Mouse (Mus musculus) CD4-positive, CD25-positive, alpha-beta regulatory T cell, adult 4 months (primary cell): ENCODE data around the gene Pithd1. TPM values are rescaled to one million over a fixed set of nuclear protein-coding genes. Genes with fewer than 3 reads are reported as not detected.
A peak's percentile ranks its signal among the peaks of the same experiment; 100 is the strongest.

Source experiments
- ATAC-seq: one replicate; pipeline ENCODE4 v1.8.0; 2017
- polyA plus RNA-seq, 2 experiments: library from polyadenylated mRNA; unstranded; fragments of 100-300 nt; shearing (Covaris generic); gene quantifications; one replicate each; pipeline ENCODE4 v1.2.1; 2017

Gene Pithd1
- 1 to 10 TPM; 9.3 to 9.7 TPM for polyA plus RNA-seq

GRCm38 (mm10) chr4:135986943-135987710 lies at the start of gene Pithd1:
Gene Pithd1, minus strand, starts transcription at chr4:135987264.
- ATAC-seq: peak; percentile 85

GRCm38 (mm10) chr4:136035078-136035477 lies 48.0 kb upstream of the Pithd1 start:
- ATAC-seq: no peak

DNA sequence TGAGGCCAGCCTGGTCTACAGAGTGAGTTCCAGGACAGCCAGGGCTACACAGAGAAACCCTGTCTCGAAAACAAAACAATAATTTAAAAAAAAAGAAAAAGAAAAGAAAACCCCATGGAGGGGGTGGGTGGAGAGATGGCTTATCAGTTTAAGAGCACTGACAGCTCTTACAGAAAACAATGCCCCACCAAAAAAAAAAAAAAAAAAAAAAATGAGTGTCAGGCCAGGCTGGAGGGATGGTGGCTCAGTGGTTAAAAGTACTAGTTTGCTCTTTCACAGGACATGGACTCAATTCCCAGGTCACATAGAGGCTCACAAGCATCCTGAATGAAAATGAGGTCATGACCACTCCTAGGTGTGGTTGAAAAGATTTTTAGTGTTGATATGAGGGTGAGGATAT lies 46.2 kb upstream of the Pithd1 start:
- no peak for ATAC-seq

DNA sequence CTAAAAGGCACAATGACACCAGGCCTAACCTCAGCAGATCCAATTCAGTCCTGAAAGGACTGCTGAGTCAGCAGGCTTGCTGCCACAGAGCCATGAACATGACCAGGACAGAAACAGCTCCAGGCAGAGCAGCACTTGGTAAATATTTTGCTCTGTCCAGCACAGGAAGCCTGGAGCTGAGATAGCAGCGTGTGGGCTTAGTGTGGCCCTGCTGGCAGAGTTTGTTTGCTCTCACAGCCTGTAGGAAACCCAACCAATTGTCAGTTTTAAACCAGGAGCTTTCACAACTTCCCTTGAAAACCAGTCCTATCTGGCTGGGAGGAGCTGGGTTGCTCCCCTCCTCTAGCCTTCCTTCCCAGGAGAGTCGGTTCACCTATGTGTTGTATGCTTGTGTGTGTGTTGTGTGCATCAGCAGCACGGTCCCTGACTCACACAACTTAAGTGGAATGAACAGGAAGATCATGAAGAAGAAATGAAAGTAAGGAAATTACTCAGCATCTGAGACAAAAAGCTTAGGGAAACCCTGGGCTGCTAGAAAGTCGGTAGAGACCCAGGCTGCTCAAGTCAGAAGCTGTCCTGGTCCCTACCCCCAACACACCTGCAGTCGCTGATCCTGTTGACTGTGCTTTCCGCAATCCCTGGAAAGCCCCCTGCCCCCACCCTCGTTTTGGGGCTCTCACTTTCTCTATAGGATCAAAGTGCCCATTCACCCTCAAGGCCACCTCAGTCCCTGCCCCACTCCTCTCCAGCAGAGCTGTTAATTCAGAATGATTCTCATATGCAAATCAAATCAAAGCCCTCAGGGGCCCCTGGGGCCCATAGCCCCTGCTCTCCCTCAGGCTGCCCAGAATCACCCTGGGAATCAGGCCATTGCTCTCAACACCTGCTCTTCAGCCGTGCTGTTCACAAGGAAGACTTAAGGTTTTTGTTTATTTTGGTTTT lies 44.2 kb upstream of the Pithd1 start:
- peak; percentile 60 for ATAC-seq

DNA sequence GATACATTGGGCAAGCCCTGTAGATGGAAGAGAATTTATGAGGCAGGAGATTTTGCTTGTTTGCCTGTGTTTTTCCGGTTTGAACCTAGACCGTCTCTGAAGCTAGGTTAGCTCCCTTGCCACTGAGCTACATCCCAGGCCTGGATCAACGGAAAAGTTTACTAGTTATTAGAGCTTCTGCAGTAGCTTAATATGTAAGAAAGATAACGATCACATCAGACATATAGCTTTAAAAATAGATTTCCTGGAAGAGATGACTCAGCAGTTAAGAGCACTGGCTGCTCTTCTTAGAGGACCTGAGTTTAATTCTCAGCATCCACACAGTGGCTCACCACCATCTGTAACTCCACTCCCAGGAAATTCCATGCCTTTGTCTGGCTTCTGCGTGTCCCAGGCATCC lies 41.6 kb upstream of the Pithd1 start:
- ATAC-seq: peak; percentile 55

- ATAC-seq: peak; percentile 40
Observed at GRCm38 (mm10) chr4:136028132-136028564, 41.1 kb upstream of the Pithd1 start.

DNA sequence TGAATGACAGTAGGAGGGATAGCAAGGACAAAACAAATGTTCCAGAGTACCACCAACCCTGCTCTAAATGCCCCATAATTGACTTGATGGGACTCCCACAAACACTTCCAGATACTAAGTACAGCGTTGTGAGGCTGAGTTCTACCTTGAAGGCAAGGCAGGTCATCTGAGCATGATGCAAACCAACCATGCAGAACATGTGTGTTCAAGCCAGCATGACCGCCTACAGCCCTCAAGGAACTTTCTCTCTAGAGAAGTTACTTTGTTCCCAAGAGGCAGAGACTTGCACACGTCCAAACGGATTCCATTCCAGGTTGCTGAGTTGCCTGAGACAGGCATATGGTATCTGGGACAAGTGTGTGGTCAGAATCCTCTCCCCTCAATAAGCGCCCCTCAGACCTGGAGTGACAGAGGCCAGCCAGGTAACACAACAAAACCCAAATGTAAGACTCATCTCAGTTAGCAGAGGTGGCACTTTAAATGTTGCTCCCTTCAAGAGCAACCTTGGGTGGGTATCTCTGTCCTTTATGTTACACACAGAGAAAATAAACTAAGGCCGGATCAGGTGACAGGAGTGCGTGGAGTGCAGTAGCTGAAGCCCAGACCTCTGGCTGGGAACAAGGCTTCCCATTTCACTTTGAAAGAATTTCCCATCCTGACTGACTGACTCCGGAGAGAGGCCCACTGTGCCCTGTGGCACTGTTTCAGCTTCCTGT lies 40.5 kb upstream of the Pithd1 start:
- ATAC-seq: no peak

GRCm38 (mm10) chr4:136025350-136025749 lies 38.3 kb upstream of the Pithd1 start:
- ATAC-seq: no peak

DNA sequence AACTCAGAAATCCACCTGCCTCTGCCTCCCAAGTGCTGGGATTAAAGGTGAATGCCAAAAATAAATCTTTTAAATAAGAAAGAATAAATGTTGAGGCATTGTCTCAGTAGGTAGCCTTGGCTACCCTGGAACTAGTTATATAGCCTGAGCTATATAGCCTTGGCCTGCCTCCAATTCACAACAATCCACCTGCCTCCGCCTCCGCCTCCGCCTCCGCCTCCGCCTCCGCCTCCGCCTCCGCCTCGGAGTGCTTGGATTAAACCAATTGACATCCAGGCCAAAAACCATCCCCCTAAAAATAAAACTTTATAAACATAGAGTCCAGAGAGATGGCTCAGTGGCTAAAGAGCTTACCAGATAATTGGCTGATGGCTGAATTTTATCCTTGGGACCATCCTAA lies 35.9 kb upstream of the Pithd1 start:
- ATAC-seq: no peak

GRCm38 (mm10) chr4:136021549-136022047 lies 34.5 kb upstream of the Pithd1 start, which contains the start of gene Eloa:
Gene Eloa, minus strand, starts transcription at chr4:136021763.
- ATAC-seq: peak; percentile 100

DNA sequence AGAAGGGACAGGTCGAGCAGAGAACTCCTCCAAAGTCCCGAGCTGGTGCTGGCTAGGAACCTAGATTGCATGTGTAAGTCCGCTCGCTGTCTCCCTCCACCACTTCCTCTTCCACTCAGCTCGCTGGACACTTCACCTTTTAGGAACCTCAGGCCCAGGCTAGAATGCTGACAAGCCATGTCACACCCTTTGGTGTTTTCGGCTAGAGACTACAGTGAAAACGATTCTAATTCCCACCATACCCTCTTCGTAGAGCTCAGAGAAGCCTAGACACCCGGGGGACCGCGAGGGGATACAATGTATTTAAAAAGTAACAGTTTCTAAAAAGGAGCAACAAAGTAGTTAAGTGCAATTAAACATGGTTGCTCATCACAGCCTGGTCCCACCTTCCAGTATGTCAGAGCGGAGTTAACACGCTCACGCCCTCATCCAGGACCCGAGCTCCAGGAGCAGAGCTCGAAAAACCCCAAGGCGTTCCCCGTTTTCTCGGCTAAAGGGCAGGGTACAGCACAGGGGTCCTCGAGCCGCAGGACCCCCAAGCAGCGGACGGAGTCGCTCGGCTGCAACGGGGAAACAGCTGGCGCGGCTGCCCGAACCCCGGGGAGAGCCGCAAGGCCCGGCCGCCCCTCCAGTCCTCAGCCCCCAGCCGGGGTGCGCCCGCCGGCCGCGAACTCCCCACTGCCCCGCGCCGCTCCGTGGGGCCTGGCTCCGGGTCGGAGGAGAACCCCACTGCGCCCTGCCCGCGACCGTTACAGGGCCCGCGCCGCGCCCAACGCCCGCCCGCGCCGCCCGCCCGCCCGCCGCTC lies 33.9 kb upstream of the Pithd1 start:
- ATAC-seq: no peak

GRCm38 (mm10) chr4:136016059-136016602 lies 29.1 kb upstream of the Pithd1 start:
- peak; percentile 74 for ATAC-seq

GRCm38 (mm10) chr4:136010586-136010985 lies 23.5 kb upstream of the Pithd1 start:
- no peak for ATAC-seq

- ATAC-seq: no peak
Observed at GRCm38 (mm10) chr4:136008782-136009447, 21.9 kb upstream of the Pithd1 start.

DNA sequence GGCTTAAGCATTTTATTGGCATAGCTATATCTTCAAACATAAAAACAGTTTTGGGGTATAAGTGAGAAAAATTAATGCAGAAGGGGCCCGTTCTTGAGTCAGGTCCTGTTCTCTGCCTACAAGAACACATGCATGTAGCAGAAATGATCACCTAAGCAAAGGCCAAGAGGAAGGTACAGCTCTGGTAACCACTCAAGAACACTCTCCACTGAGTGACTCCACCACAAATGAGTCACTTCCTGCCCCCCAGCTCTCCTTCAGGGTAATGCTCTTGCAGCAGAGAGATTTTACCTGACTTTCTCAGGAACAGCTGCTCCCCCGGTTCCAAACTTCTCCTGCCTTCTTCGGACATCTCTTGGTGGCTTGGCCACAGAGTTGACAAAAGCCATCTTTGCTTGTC lies 19.8 kb upstream of the Pithd1 start:
- peak; percentile 92 for ATAC-seq

- ATAC-seq: no peak
Observed at GRCm38 (mm10) chr4:136004921-136005320, 17.9 kb upstream of the Pithd1 start.

- ATAC-seq: no peak
Observed at GRCm38 (mm10) chr4:136004107-136004675, 17.1 kb upstream of the Pithd1 start.

- no peak for ATAC-seq
Observed at GRCm38 (mm10) chr4:135995118-135995517, 8.1 kb upstream of the Pithd1 start.

DNA sequence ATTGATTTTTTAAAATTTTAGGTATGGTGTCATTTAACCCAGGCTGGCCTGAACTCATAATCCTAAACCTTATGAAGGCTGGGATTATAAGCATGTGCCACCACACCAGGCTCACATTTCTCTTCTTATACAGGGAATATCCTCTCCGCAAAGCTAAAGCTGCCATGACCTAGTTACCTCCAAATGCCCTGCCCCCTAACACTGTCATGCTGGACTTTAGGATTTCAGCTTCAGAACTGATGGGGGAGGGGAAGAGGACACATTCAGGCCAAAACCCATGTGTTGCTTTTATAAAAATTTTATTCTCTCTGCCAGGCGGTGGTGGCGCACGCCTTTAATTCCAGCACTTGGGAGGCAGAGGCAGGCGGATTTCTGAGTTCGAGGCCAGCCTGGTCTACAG lies 6.9 kb upstream of the Pithd1 start:
- ATAC-seq: no peak

GRCm38 (mm10) chr4:135987714-135988113 lies 650 bp upstream of the Pithd1 start:
- ATAC-seq: no peak
